Mouse (Mus musculus) brain, embryonic 14.5 days (tissue): ENCODE measurements around the gene Bbs9. TPM values are rescaled to one million over a fixed set of nuclear protein-coding genes. Genes with fewer than 3 reads are reported as not detected.

ENCODE experiments used
- DNase-seq: peaks from one replicate; pipeline ENCODE4 v3.0.0-alpha.2; 2011; ENCODE audit warnings: low read depth
- CTCF ChIP-seq: fragments of 200-500 bp; IDR thresholded peaks from 2 replicates; pipeline ENCODE4 v1.5.1; 2012; ENCODE audit warnings: inconsistent platforms, mild to moderate bottlenecking, moderate library complexity, borderline replicate concordance; ENCODE audit not compliant: insufficient read depth, insufficient read length; ENCODE audit errors: extremely low read depth
- POLR2A ChIP-seq: fragments of 200-500 bp; IDR thresholded peaks from 2 replicates; pipeline ENCODE4 v1.6.1; 2012; ENCODE audit warnings: mild to moderate bottlenecking, inconsistent platforms, borderline replicate concordance; ENCODE audit not compliant: poor library complexity, insufficient read depth, insufficient read length, severe bottlenecking; ENCODE audit errors: extremely low read depth
- polyA plus RNA-seq: library from polyadenylated mRNA; depleted of rRNA; stranded (reverse); fragments of >200 nt; gene quantifications from 2 replicates; pipeline ENCODE4 v1.2.3, GENCODE M21; 2012

The Bbs9 gene
- polyA plus RNA-seq, 1 experiment: 21.4 TPM

DNA sequence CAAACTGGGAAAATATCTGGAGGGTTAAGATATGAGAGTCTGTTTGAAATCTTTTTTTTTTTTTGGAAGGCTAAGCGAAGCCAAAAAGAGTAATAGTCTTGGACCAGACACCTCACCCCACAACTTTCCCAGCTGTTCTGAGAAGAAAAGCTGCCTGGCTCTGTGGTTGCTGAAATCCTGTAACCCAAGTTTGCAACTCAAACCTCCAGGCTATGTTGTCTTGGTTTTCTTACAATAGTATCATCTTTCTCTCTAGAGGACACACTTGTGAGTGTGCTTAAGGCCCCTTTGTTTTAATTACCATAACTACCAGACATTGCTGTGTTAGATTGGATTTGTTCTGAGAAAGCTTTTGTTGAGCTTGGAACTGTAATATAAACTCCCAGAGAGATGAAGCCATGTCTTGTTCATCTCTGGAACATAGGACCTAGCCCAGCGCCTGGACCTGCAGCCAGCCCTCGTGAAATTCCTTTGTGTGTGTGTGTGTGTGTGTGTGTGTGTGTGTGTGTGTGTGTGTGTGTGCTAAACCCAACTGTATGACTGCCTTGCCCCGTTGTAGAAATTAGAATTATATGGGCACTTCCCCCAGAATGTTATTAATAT, 290.2 kb downstream of the Bbs9 start:
- no peak for DNase-seq
- TF ChIP-seq POLR2A: no peak
- TF ChIP-seq CTCF: no peak

- TF ChIP-seq CTCF: no peak
- TF ChIP-seq POLR2A: no peak
- DNase-seq: no peak
Measured at GRCm38 (mm10) chr9:22767154-22767553, 291.6 kb downstream of the Bbs9 start.

- TF ChIP-seq CTCF (no peak), POLR2A (no peak)
- DNase-seq: no peak
Measured at GRCm38 (mm10) chr9:22767860-22768259, 292.3 kb downstream of the Bbs9 start.

DNA sequence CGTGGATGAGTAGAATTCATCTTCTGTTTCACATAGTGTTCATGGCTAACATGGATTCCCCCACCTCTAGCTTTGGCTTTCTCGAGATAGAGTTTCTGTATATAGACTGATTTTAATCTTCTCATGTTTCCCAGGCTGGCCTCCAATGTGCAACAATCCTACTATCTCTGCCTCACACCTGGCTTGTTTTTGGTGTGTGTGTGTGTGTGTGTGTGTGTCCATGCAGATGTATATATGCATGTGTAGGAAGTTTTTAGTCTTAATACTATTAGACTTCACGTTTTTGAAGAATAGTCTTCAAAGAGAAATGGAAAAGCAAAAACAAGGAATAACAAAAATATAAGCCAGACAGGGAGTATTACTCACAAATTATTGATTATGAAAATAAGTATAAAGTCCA, 296.3 kb downstream of the Bbs9 start:
- TF ChIP-seq POLR2A: no peak
- no peak for TF ChIP-seq CTCF
- no peak for DNase-seq

GRCm38 (mm10) chr9:22776246-22776961, 300.9 kb downstream of the Bbs9 start:
- no peak for DNase-seq
- no peak for TF ChIP-seq CTCF
- TF ChIP-seq POLR2A: no peak

- TF ChIP-seq POLR2A (no peak), CTCF (no peak)
Measured at GRCm38 (mm10) chr9:22777425-22777824, 301.9 kb downstream of the Bbs9 start.

DNA sequence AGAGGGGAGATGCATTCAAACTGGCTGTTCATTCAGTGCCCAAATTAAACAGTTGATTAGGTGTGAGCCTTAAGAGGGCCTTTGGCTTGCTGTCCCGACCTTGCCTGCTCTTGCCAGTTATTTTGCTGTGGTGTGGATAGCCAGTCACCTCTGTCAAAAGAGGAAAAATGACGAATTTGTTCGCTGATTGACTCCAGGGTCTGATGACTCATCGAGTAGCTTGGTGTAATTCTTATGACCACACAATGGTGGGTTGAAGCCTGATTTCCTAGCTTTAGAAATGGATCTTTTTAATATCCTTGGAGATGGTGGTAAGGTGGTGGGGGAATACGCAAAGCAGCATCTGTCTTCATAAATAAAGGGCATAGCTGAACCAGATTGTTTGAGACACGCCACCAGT, 304.1 kb downstream of the Bbs9 start:
- TF ChIP-seq POLR2A (no peak), CTCF (no peak)
- no peak for DNase-seq

More at GRCm38 (mm10) chr9:22777425-22777824, 301.9 kb downstream of the Bbs9 start:
- DNase-seq: no peak

DNA sequence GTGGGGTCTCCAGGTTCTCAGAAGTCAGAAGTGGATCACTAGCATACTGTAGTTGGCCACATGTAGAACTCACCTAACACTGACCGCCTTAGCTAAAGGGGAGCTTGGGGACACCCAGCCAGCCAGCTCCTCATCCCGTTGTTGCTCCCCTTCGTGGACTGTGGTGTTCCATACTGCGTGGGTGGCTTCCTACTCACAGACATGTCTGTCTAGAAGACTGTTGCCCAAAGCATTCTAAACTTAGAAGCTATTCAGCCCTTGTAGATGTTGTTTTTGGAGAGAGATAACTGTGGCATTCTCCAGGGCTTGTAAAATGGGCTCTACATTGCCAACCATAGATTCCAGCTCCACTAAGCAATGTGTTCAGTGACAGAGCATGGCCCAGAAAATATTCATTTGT, 310.5 kb downstream of the Bbs9 start:
- no peak for DNase-seq
- TF ChIP-seq CTCF: no peak
- TF ChIP-seq POLR2A: no peak

GRCm38 (mm10) chr9:22788423-22788822, 312.9 kb downstream of the Bbs9 start:
- no peak for DNase-seq
- TF ChIP-seq CTCF: no peak
- no peak for TF ChIP-seq POLR2A

GRCm38 (mm10) chr9:22788850-22789249, 313.3 kb downstream of the Bbs9 start:
- TF ChIP-seq POLR2A: no peak
- TF ChIP-seq CTCF: no peak
- DNase-seq: no peak

- no peak for TF ChIP-seq POLR2A
- no peak for TF ChIP-seq CTCF
- DNase-seq: peak; percentile 11
Measured at GRCm38 (mm10) chr9:22789380-22790168, 314.1 kb downstream of the Bbs9 start.
